Mouse (Mus musculus): ENCODE results near the gene Rmdn3.

DNA sequence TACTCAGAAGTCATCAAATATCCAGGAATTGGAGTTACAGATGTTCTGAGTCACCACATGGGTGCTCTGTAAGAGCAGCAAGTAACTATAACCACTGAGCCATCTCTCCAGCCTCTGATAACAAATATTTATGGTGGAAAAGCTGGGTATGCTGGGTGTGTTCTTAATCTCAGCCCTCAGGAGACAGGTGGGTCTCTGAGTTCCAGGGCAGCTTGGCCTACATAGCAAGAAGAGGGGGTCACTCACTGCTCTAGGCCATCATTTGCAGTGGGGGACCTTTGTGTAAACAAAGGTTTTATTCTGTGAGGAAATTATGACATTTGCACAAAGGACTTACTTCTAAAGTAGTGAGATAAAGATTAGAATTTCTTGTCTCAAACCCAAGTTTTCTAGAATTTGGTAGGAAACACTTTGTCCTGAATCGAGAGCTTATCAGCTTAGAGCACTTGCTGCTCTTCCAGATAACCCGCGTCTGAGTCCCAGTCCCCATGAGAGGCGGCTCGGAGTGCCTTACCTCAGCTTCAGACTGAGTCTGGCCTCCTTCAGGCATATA is 20.4 kb downstream of the Rmdn3 start:
- no peak for TF ChIP-seq POLR2A (IDR thresholded peaks at IDR 0.05; ENCODE audit: control insufficient read depth, low read depth, low read length)
- no peak for TF ChIP-seq CTCF (IDR thresholded peaks at IDR 0.05; ENCODE audit: control insufficient read depth, insufficient read depth, insufficient replicate concordance, low read depth, low read length)
